Mouse (Mus musculus) midbrain, embryonic 10.5 days (tissue): ENCODE data around the gene Selplg. TPM values are rescaled to one million over a fixed set of nuclear protein-coding genes. Genes with fewer than 3 reads are reported as not detected.

Experiments
- DNase-seq: peaks from one replicate; pipeline ENCODE4 v3.0.0-alpha.2; 2017; ENCODE audit warnings: low spot score
- H3K27ac ChIP-seq: fragments of 300-500 bp; sonication (generic); replicated peaks from 2 replicates; pipeline ENCODE4 v1.5.1; 2016; ENCODE audit warnings: mild to moderate bottlenecking
- H3K27me3 ChIP-seq: fragments of 300-500 bp; sonication (generic); 2 replicates; pipeline ENCODE4 v1.6.1; 2016; ENCODE audit warnings: low read depth, mild to moderate bottlenecking; ENCODE audit not compliant: poor library complexity, severe bottlenecking
- H3K36me3 ChIP-seq: fragments of 300-500 bp; sonication (generic); 2 replicates; pipeline ENCODE4 v1.6.1; 2016; ENCODE audit warnings: mild to moderate bottlenecking, moderate library complexity
- H3K4me1 ChIP-seq: fragments of 300-500 bp; sonication (generic); 2 replicates; pipeline ENCODE4 v1.6.1; 2016
- H3K4me3 ChIP-seq: fragments of 300-500 bp; sonication (generic); 2 replicates; pipeline ENCODE4 v1.5.1; 2016; ENCODE audit warnings: mild to moderate bottlenecking, moderate library complexity
- H3K9me3 ChIP-seq: fragments of 300-500 bp; sonication (generic); replicated peaks from 2 replicates; pipeline ENCODE4 v1.6.1; 2016; ENCODE audit warnings: mild to moderate bottlenecking
- WGBS: fragments of 180-500 bp; shearing (Covaris S2); methylation state at CpG from one replicate; pipeline ENCODE4 v1.1.7; 2016; 5-methylcytosine and 5-hydroxymethylcytosine counted together
- polyA plus RNA-seq: library from polyadenylated mRNA; unstranded; fragments of >200 nt; fragmentation: Nextera tagmentation; extraction: Ambion mirVana; gene quantifications from 2 replicates; pipeline ENCODE4 v1.2.1, GENCODE M21; 2016

Selplg gene
- polyA plus RNA-seq, 1 experiment from 2014 or later, result 0.77 TPM

- no peak overlapping the region for H3K4me3 ChIP-seq
- H3K9me3 ChIP-seq, result no peaks in the 10 kb centered on the region
- peaks cover 13% of the 10 kb centered on the region for H3K4me1 ChIP-seq
- no peaks in the 10 kb centered on the region for H3K36me3 ChIP-seq
- no peak for DNase-seq
- H3K27me3 ChIP-seq, result no peaks in the 10 kb centered on the region
- WGBS, result 59% methylated on average over 3 of the region's 3 CpGs
- no peak overlapping the region for H3K27ac ChIP-seq
Measured at GRCm38 (mm10) chr5:113831741-113832140, 703 bp downstream of the Selplg start.

DNA sequence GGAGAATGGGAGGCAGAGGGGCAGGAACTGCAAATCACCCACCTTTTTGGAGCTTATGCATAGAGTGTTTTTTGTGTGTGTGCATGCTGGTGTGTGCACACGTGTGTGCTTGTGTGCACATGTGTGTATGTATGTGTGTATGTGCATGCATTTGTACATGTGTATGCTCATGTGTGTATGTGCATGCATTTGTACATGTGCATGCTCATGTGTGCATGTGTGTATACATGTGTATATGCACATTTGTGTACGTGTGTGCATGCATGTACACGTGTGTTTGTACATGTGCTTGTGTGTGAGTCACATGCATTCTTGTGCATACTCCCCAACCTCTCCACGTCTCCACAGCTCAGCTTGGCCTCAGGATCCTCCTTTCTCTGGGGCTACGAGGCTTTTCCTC is 1.6 kb downstream of the Selplg start:
- Histone ChIP-seq H3K27me3 (no peaks in the 10 kb centered on the region), H3K36me3 (no peaks in the 10 kb centered on the region), H3K4me3 (no peak overlapping the region), H3K9me3 (no peaks in the 10 kb centered on the region), H3K4me1 (peaks cover 13% of the 10 kb centered on the region), H3K27ac (no peak overlapping the region)
- DNase-seq, result no peak
- WGBS, result 91% methylated on average over 5 of the region's 5 CpGs

- no peaks in the 10 kb centered on the region for H3K9me3 ChIP-seq
- no peaks in the 10 kb centered on the region for H3K27me3 ChIP-seq
- H3K36me3 ChIP-seq, result no peaks in the 10 kb centered on the region
- H3K4me1 ChIP-seq, result peaks cover 13% of the 10 kb centered on the region
- H3K27ac ChIP-seq, result no peak overlapping the region
- H3K4me3 ChIP-seq, result no peak overlapping the region
- no peak for DNase-seq
- 82% methylated on average over 10 of the region's 10 CpGs for WGBS
Measured at GRCm38 (mm10) chr5:113830292-113830643, 2.2 kb downstream of the Selplg start.

DNA sequence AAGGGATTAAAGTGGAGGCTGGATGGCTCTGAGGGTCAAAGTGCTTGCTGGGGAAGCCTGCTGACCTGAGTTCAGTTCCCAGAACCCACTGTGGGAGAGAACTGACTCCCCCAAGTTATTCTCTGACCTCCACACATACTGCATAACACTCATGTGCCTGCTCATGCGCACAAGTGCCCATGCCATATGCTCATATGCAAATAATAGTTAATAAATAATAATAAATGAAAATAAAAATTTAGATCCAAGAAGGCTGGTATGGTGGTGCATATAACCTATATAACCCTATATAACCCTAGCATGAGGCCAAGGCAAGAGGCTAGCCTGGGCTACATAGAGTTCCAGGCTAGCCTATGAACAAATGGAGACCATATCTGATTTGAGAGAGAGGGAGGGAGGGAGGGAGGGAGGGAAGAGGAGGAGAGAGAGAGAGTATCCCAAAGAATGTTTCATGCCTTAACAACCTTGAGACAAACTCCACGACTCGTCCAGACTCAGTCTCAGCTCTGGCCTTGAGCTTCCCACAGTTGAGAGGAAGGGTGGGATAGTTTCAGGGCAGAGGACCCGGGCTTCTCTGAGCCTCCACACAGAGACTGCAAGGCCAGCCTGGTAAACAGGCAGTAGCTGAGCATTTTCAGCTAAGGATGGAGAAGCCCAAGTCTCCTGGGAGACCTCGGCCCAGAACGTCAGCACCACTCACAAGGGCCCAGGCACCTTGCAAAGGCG is 2.7 kb downstream of the Selplg start:
- H3K27ac ChIP-seq, result no peak overlapping the region
- H3K4me1 ChIP-seq, result peaks cover 13% of the 10 kb centered on the region
- DNase-seq, result no peak
- no peaks in the 10 kb centered on the region for H3K27me3 ChIP-seq
- WGBS, result 85% methylated on average over 7 of the region's 7 CpGs
- no peaks in the 10 kb centered on the region for H3K36me3 ChIP-seq
- H3K4me3 ChIP-seq, result no peak overlapping the region
- no peaks in the 10 kb centered on the region for H3K9me3 ChIP-seq

- Histone ChIP-seq H3K9me3 (no peaks in the 10 kb centered on the region), H3K27me3 (no peaks in the 10 kb centered on the region), H3K4me3 (no peak overlapping the region), H3K27ac (no peak overlapping the region), H3K36me3 (no peaks in the 10 kb centered on the region), H3K4me1 (peaks cover 13% of the 10 kb centered on the region)
- no peak for DNase-seq
- WGBS, result 64% methylated on average over 7 of the region's 7 CpGs
Measured at GRCm38 (mm10) chr5:113828481-113828880, 4.0 kb downstream of the Selplg start.

GRCm38 (mm10) chr5:113827991-113828411 is 4.4 kb downstream of the Selplg start:
- 61% methylated on average over 4 of the region's 4 CpGs for WGBS
- no peak for DNase-seq
- H3K4me3 ChIP-seq, result no peak overlapping the region
- H3K4me1 ChIP-seq, result peaks cover 13% of the 10 kb centered on the region
- H3K27me3 ChIP-seq, result no peaks in the 10 kb centered on the region
- H3K9me3 ChIP-seq, result no peaks in the 10 kb centered on the region
- H3K27ac ChIP-seq, result no peak overlapping the region
- no peaks in the 10 kb centered on the region for H3K36me3 ChIP-seq

DNA sequence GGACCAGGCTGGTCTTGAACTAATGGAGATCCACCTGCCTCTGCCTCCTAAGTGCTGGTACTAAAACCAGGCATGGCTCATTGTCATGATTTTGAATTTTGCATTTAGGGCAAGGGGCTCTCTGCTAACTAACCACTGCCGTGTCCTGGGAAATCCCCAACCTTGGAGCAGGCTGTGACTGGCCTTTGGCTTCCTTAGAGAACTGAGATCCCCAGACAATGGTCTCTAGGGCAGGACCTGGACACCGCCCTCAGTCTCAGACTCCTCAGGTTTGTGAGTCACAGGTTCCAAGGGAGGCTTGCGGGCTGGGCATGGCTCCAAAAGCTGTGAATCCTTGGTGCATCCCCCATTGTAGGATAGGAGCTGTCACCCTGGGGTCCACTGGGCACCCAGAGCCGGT is 5.8 kb downstream of the Selplg start:
- Histone ChIP-seq H3K9me3 (no peaks in the 10 kb centered on the region), H3K4me1 (peaks cover 8% of the 10 kb centered on the region; the same call in 1 of the 2 replicates), H3K27ac (no peak overlapping the region), H3K36me3 (no peaks in the 10 kb centered on the region), H3K27me3 (no peaks in the 10 kb centered on the region), H3K4me3 (no peak overlapping the region)
- no peak for DNase-seq
- WGBS, result 92% methylated on average over 4 of the region's 4 CpGs

- H3K27me3 ChIP-seq, result no peaks in the 10 kb centered on the region
- H3K9me3 ChIP-seq, result no peaks in the 10 kb centered on the region
- no peak overlapping the region for H3K4me3 ChIP-seq
- peaks cover 8% of the 10 kb centered on the region; the same call in 1 of the 2 replicates for H3K4me1 ChIP-seq
- no peaks in the 10 kb centered on the region for H3K36me3 ChIP-seq
- H3K27ac ChIP-seq, result no peak overlapping the region
- DNase-seq, result no peak
- 83% methylated on average over 7 of the region's 7 CpGs for WGBS
Measured at GRCm38 (mm10) chr5:113825558-113825957, 6.9 kb downstream of the Selplg start.

DNA sequence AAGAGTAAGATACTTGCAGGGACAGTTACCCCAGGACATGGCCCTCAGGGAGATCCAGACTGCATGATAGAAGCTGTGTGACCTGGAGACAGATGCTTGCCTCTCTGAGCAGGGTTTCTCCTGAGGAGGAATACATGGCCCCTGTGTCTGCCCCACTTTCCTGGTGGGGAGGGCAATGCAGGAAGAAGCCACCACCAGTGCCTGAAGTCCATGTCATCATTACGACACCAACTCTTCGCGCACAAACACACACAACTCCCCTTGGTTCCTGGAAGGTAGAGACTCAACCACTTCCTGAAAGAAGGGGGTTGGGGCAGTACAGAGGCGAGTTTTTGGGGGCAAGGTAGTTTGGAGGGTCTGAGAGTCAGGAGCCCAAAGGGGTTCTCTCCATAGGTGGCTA is 8.2 kb downstream of the Selplg start:
- Histone ChIP-seq H3K4me3 (no peak overlapping the region), H3K27ac (no peak overlapping the region), H3K9me3 (no peaks in the 10 kb centered on the region), H3K36me3 (no peaks in the 10 kb centered on the region), H3K27me3 (no peaks in the 10 kb centered on the region), H3K4me1 (peaks cover 8% of the 10 kb centered on the region; the same call in 1 of the 2 replicates)
- DNase-seq, result no peak
- WGBS, result 85% methylated on average over 4 of the region's 4 CpGs

DNA sequence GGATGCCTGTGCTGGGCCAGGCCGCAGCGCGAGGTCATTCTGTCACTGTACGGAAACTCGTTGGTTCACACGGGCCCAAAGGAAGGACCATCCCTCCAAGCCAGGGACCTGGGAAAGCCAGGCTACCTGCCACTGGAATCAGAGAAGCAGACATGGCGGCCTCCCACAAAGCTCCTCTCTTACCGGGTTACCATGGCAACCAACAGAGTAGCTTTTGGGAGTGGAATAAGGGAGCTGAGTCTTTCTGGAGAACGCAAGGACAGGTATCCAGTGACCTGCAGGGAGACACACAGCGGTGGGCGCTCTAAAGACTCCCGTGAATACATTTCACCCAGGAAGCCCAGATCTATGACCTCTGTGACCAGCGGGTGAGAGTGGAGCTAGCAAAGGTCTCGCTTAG is 13.9 kb downstream of the Selplg start:
- no peak for DNase-seq
- Histone ChIP-seq H3K27me3 (peaks cover 15% of the 10 kb centered on the region), H3K4me1 (peaks cover 32% of the 10 kb centered on the region), H3K36me3 (no peaks in the 10 kb centered on the region), H3K9me3 (no peaks in the 10 kb centered on the region), H3K27ac (no peak overlapping the region), H3K4me3 (no peak overlapping the region)
- WGBS, result 73% methylated on average over 14 of the region's 14 CpGs

DNA sequence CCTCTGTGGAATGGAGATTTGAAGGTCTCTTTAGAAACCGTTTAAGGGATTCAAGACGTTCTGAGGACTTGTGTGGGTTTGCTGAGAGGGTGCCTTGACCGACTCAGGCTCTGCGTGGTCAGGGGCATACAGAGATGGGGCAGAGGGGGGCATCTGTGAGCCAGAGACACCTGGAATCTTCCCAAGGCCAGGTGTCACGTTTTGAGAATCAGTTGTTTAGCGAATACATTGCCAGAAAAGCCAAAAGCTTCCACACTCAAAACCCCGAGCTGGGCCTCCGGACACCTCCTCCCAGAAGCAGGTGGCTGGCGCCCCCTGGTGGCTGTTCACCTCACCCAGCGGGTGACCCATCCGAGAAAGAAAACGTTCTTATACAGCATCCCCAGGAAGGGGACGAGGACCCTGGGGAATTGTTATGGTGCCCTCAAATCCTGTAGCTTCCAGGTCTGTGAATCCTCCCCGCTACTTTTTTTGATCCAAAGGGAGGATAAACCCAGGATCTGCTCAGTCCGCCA is 16.7 kb downstream of the Selplg start:
- Histone ChIP-seq H3K36me3 (no peaks in the 10 kb centered on the region), H3K4me1 (peaks cover 32% of the 10 kb centered on the region), H3K27ac (peak overlapping the region; percentile 25; the same call in 1 of the 2 replicates), H3K4me3 (no peak overlapping the region), H3K9me3 (no peaks in the 10 kb centered on the region; the same call in 1 of the 2 replicates), H3K27me3 (peaks cover 15% of the 10 kb centered on the region)
- WGBS, result 14% methylated on average over 15 of the region's 15 CpGs
- DNase-seq, result peak; percentile 89

- Histone ChIP-seq H3K27ac (no peak overlapping the region), H3K4me3 (no peak overlapping the region), H3K36me3 (no peaks in the 10 kb centered on the region), H3K9me3 (peaks cover 5% of the 10 kb centered on the region; the same call in 1 of the 2 replicates), H3K4me1 (peaks cover 32% of the 10 kb centered on the region), H3K27me3 (peaks cover 15% of the 10 kb centered on the region)
- no peak for DNase-seq
- 62% methylated on average over 11 of the region's 11 CpGs for WGBS
Measured at GRCm38 (mm10) chr5:113815041-113815389, 17.4 kb downstream of the Selplg start.

DNA sequence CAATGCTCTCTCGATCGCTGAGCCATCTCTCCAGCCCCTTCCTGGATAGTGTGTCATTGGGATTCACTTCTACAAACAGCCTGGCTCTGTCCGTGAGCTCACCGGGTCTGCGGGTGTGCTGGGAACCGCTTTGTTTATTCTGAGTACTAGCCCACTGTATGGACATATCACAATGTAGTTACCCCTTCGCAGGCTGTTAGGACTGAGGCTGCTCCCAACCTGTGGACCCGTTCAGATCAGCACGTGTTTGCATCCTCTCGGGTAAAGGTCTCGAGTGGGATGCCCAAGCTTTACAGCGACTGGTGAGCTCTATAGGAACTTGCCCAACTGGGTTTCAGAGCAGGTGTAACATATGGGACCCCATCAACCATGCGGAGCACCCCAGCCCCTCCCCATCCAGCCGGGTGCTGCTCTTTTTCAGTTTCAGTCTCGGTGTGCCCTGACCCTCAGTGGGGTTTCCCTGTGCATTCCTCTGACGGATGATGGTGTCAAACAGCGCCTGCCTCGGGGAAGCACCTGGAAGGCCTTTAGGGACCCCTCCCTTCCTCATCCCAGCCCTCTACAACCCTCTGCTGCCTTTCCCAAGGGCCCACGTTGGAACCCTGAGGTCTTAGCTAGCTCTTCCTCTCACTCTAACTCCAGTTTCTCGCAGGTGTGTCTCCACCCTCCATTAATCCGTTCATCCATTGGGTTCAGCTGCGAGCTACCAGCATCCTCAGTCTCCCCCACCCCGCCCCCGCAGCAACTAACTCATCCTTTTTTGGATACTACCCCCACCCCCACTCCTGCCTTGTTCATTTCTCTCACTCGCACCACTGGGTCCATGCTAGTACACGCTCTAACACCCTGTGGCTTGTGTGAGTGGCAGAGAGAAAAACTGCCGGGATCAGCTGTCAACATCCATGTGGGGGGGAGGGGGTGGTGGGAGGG is 18.1 kb downstream of the Selplg start:
- Histone ChIP-seq H3K4me1 (peaks cover 32% of the 10 kb centered on the region), H3K36me3 (no peaks in the 10 kb centered on the region), H3K27ac (no peak overlapping the region), H3K4me3 (no peak overlapping the region), H3K27me3 (peaks cover 15% of the 10 kb centered on the region), H3K9me3 (peaks cover 7% of the 10 kb centered on the region; the same call in 1 of the 2 replicates)
- WGBS, result 42% methylated on average over 27 of the region's 27 CpGs
- DNase-seq, result no peak
